Comparison of ENCODE assay signal across 16 mouse cellular contexts in genomic region chr4:75266773-75267550, GRCm38 (mm10). TPM values are rescaled to one million over a fixed set of nuclear protein-coding genes. Genes with fewer than 3 reads are reported as not detected.
DNase-seq lines count a peak whose midpoint lies in the region; ATAC-seq and TF ChIP-seq lines count a peak whose summit lies in the region.
"Had no signal": no experiment of that assay in that cellular context is flagged by ENCODE, and none has a peak within 500 bp of the region (broad histone marks: within the 10 kb centered on the region; RNA-seq: fewer than 3 reads in every experiment).

No protein-coding gene starts in this region.

- H3K4me2 ChIP-seq in lung, postnatal 0 days (replicated peaks; ENCODE audit: low read depth, low read length), result no peak overlapping the region
- H3K4me2 ChIP-seq: embryonic facial prominence, embryonic 15.5 days; forebrain, embryonic 12.5 days; liver, embryonic 15.5 days had no signal

- H3K27ac ChIP-seq in lung, postnatal 0 days (ENCODE audit: low read length), result no peak overlapping the region
- H3K27ac ChIP-seq in MEL (ENCODE audit: control insufficient read depth, low read depth, low read length), result peak overlapping the region; percentile 97
- H3K27ac ChIP-seq: embryonic facial prominence, embryonic 15.5 days; forebrain, embryonic 12.5 days; liver, embryonic 15.5 days had no signal

- H3K9me3 ChIP-seq in lung, postnatal 0 days (ENCODE audit: low read length), result no peaks in the 10 kb centered on the region
- no peaks in the 10 kb centered on the region for H3K9me3 ChIP-seq in MEL (replicated peaks; ENCODE audit: insufficient read depth, low read length)
- H3K9me3 ChIP-seq: embryonic facial prominence, embryonic 15.5 days; forebrain, embryonic 12.5 days; liver, embryonic 15.5 days had no signal

- H3K4me3 ChIP-seq in lung, postnatal 0 days (ENCODE audit: low read depth, low read length), result no peak overlapping the region
- H3K4me3 ChIP-seq in MEL (ENCODE audit: control insufficient read depth in 1 of 2, insufficient read depth in 1 of 2, low read depth in 2 of 2, low read length in 2 of 2), result peak overlapping the region; percentile 36 to 46
- H3K4me3 ChIP-seq: embryonic facial prominence, embryonic 15.5 days; forebrain, embryonic 12.5 days; liver, embryonic 15.5 days had no signal

- TF ChIP-seq RAD21 in MEL (IDR thresholded peaks at IDR 0.05; ENCODE audit: low read depth, low read length), result no peak

- H3K79me2 ChIP-seq in MEL (ENCODE audit: control insufficient read depth, insufficient read depth, low read length, poor library complexity), result no peaks in the 10 kb centered on the region

- H3K36me3 ChIP-seq in lung, postnatal 0 days (ENCODE audit: insufficient read depth, low read length), result no peaks in the 10 kb centered on the region
- peaks cover 0 to 27% of the 10 kb centered on the region in 2 experiments; a peak in 2 of 4 replicates for H3K36me3 ChIP-seq in MEL (ENCODE audit: control insufficient read depth in 1 of 2, insufficient read depth in 2 of 2, low read length in 2 of 2)
- H3K36me3 ChIP-seq: embryonic facial prominence, embryonic 15.5 days; liver, embryonic 15.5 days had no signal

- H3K9ac ChIP-seq in lung, postnatal 0 days (replicated peaks; ENCODE audit: low read depth), result no peak overlapping the region
- peak overlapping the region; percentile 55 for H3K9ac ChIP-seq in MEL (ENCODE audit: control insufficient read depth, low read depth, low read length, poor library complexity, severe bottlenecking)
- H3K9ac ChIP-seq: embryonic facial prominence, embryonic 15.5 days; forebrain, embryonic 12.5 days; liver, embryonic 15.5 days had no signal

- 60% methylated on average over 6 of the region's 6 CpGs for WGBS in lung, postnatal 0 days

- peak in 1 of 2 experiments; percentile 33; a peak in 1 of 4 replicates for TF ChIP-seq POLR2A in MEL (IDR thresholded peaks at IDR 0.05; ENCODE audit: control insufficient read depth in 1 of 2, insufficient read depth in 1 of 2, low read depth in 1 of 2, low read length in 2 of 2, poor library complexity in 1 of 2)

- TF ChIP-seq CTCF in lung, postnatal 0 days (IDR thresholded peaks at IDR 0.05), result no peak
- TF ChIP-seq CTCF in MEL (IDR thresholded peaks at IDR 0.05 in 2 of 3, conservative IDR thresholded peaks at IDR 0.05 in 1 of 3; ENCODE audit: control insufficient read depth in 1 of 3, insufficient read depth in 1 of 3, low read depth in 2 of 3, low read length in 3 of 3, poor library complexity in 1 of 3, severe bottlenecking in 1 of 3), result no peak

- no peaks in the 10 kb centered on the region for H3K27me3 ChIP-seq in lung, postnatal 0 days (replicated peaks; ENCODE audit: insufficient read depth, low read length)
- no peaks in the 10 kb centered on the region for H3K27me3 ChIP-seq in MEL (ENCODE audit: control insufficient read depth in 1 of 2, insufficient read depth in 2 of 2, low read length in 2 of 2)
- H3K27me3 ChIP-seq: embryonic facial prominence, embryonic 15.5 days; forebrain, embryonic 12.5 days; liver, embryonic 15.5 days had no signal

- ATAC-seq in lung, postnatal 0 days, result peak; percentile 74
- ATAC-seq: hindbrain, embryonic 16.5 days had no signal

- peak; percentile 56 for TF ChIP-seq EP300 in lung, postnatal 0 days (IDR thresholded peaks at IDR 0.05)
- peak; percentile 88 to 93 for TF ChIP-seq EP300 in MEL (IDR thresholded peaks at IDR 0.05; ENCODE audit: low read depth in 1 of 2, low read length in 2 of 2)

- intact Hi-C loops in left cerebral cortex, postnatal 10 days (cut with DNase I), result no loop called here

- no peaks in the 10 kb centered on the region for H3K4me1 ChIP-seq in lung, postnatal 0 days (ENCODE audit: insufficient read depth, low read depth, low read length)
- peaks cover 6 to 14% of the 10 kb centered on the region in 2 experiments for H3K4me1 ChIP-seq in MEL (ENCODE audit: control insufficient read depth in 1 of 2, insufficient read depth in 2 of 2, low read length in 2 of 2)
- H3K4me1 ChIP-seq: embryonic facial prominence, embryonic 15.5 days; forebrain, embryonic 12.5 days; liver, embryonic 15.5 days had no signal

- DNase-seq in lung, postnatal 0 days (ENCODE audit: low spot score), result peak; percentile 41
- no peak for DNase-seq in lung, adult 18-20 months
- peak; percentile 78 for DNase-seq in MEL (ENCODE audit: low read depth, low spot score)
- DNase-seq in induced T-regulatory cell, adult 2 months (ENCODE audit: low read depth), result peak; percentile 22
- peak; percentile 50 for DNase-seq in naive thymus-derived CD4-positive, alpha-beta T cell, adult 2 months (ENCODE audit: low read depth)
- DNase-seq in left cerebral cortex, postnatal 10 days (ENCODE audit: extremely low spot score in 1 of 2, low spot score in 2 of 2), result no peak
- DNase-seq in frontal cortex, postnatal 36 days (ENCODE audit: low spot score in 2 of 2), result no peak
- DNase-seq: cerebellum, adult 11-12 months; heart, adult 18-20 months; kidney, adult 9 months; right cerebral cortex, postnatal 25 days; thymus, postnatal 14 days had no signal

TF ChIP-seq in MEL, 35 proteins besides CTCF, POLR2A, EP300 and RAD21:
- TF ChIP-seq ZNF384 (IDR thresholded peaks at IDR 0.05; ENCODE audit: low read depth, low read length), result peak; percentile 55
- TF ChIP-seq CHD2 (IDR thresholded peaks at IDR 0.05; ENCODE audit: low read length), result no peak
- TF ChIP-seq USF2 (IDR thresholded peaks at IDR 0.05; ENCODE audit: borderline replicate concordance in 1 of 2, insufficient read depth in 1 of 2, low read depth in 1 of 2, low read length in 2 of 2), result 0 out of 4 replicates have a peak, but pooled peaks of 1 of the 2 experiments have one; percentile 33
- no peak for TF ChIP-seq NRF1 (IDR thresholded peaks at IDR 0.05; ENCODE audit: insufficient read depth, low read depth, low read length, poor library complexity, severe bottlenecking)
- no peak for TF ChIP-seq POLR2AphosphoS5 (IDR thresholded peaks at IDR 0.05; ENCODE audit: borderline replicate concordance, low read depth, low read length)
- no peak for TF ChIP-seq MAZ (IDR thresholded peaks at IDR 0.05; ENCODE audit: low read depth, low read length)
- no peak for TF ChIP-seq POLR2AphosphoS2 (IDR thresholded peaks at IDR 0.05; ENCODE audit: low read length)
- TF ChIP-seq ELF1 (IDR thresholded peaks at IDR 0.05; ENCODE audit: low read depth, low read length), result no peak; the same call in 1 of the 2 replicates
- peak; percentile 93 for TF ChIP-seq GATA1 (IDR thresholded peaks at IDR 0.05; ENCODE audit: low read depth, low read length)
- TF ChIP-seq ZMIZ1 (IDR thresholded peaks at IDR 0.05; ENCODE audit: low read depth, low read length), result peak; percentile 70; the same call in 1 of the 2 replicates
- TF ChIP-seq TAL1 (IDR thresholded peaks at IDR 0.05; ENCODE audit: low read length), result peak; percentile 66
- TF ChIP-seq BHLHE40 (IDR thresholded peaks at IDR 0.05; ENCODE audit: borderline replicate concordance, low read depth, low read length), result no peak; the same call in 1 of the 2 replicates
- TF ChIP-seq GABPA (IDR thresholded peaks at IDR 0.05; ENCODE audit: low read depth, low read length), result no peak
- no peak for TF ChIP-seq ZKSCAN1 (IDR thresholded peaks at IDR 0.05; ENCODE audit: low read depth, low read length)
- peak; percentile 33; the same call in 1 of the 2 replicates for TF ChIP-seq SIN3A (IDR thresholded peaks at IDR 0.05; ENCODE audit: low read length)
- TF ChIP-seq KAT2A (conservative IDR thresholded peaks at IDR 0.05; ENCODE audit: low read depth, low read length), result no peak
- TF ChIP-seq MXI1 (IDR thresholded peaks at IDR 0.05; ENCODE audit: low read depth, low read length), result no peak; the same call in 1 of the 2 replicates
- peak; percentile 79 for TF ChIP-seq TBP (IDR thresholded peaks at IDR 0.05; ENCODE audit: low read depth, low read length)
- 0 out of 2 replicates have a peak, but pooled peaks have one; percentile 36 for TF ChIP-seq MYC (IDR thresholded peaks at IDR 0.05; ENCODE audit: low read depth, low read length)
- TF ChIP-seq ZC3H11A (IDR thresholded peaks at IDR 0.05; ENCODE audit: low read depth, low read length), result no peak
- TF ChIP-seq E2F4 (IDR thresholded peaks at IDR 0.05; ENCODE audit: borderline replicate concordance, low read depth, low read length), result no peak
- TF ChIP-seq HCFC1 (IDR thresholded peaks at IDR 0.05; ENCODE audit: low read depth, low read length), result peak; percentile 56
- TF ChIP-seq CHD1 (IDR thresholded peaks at IDR 0.05; ENCODE audit: low read depth, low read length), result 0 out of 2 replicates have a peak, but pooled peaks have one; percentile 71
- TF ChIP-seq NELFE (IDR thresholded peaks at IDR 0.05; ENCODE audit: low read depth, low read length), result peak; percentile 41; the same call in 1 of the 2 replicates
- TF ChIP-seq TCF12 (IDR thresholded peaks at IDR 0.05; ENCODE audit: low read depth, low read length), result peak; percentile 82
- TF ChIP-seq MAX (IDR thresholded peaks at IDR 0.05; ENCODE audit: low read length), result peak; percentile 59; the same call in 1 of the 2 replicates
- no peak for TF ChIP-seq SMC3 (IDR thresholded peaks at IDR 0.05; ENCODE audit: low read depth, low read length)
- peak; percentile 36; the same call in 1 of the 2 replicates for TF ChIP-seq MAFK (IDR thresholded peaks at IDR 0.05; ENCODE audit: borderline replicate concordance, low read depth, low read length)
- peak; percentile 56; the same call in 1 of the 2 replicates for TF ChIP-seq ETS1 (IDR thresholded peaks at IDR 0.05; ENCODE audit: low read depth, low read length)
- TF ChIP-seq MYB (IDR thresholded peaks at IDR 0.05; ENCODE audit: low read depth, low read length), result peak; percentile 54
- TF ChIP-seq USF1 (IDR thresholded peaks at IDR 0.05; ENCODE audit: low read depth, low read length), result peak; percentile 79
- TF ChIP-seq MEF2A (IDR thresholded peaks at IDR 0.05; ENCODE audit: extremely low read depth, insufficient replicate concordance, low read depth, low read length, poor library complexity, severe bottlenecking), result peak; percentile 84; the same call in 1 of the 2 replicates
- TF ChIP-seq JUND (IDR thresholded peaks at IDR 0.05; ENCODE audit: low read depth, low read length), result peak; percentile 17; the same call in 1 of the 2 replicates
- TF ChIP-seq RCOR1 (IDR thresholded peaks at IDR 0.05; ENCODE audit: low read depth, low read length), result peak; percentile 67; the same call in 1 of the 2 replicates

RNA-seq across cellular contexts. Expression of gene Dmac1, which starts 11.1 kb away (rescaled TPM):
- polyA plus RNA-seq in lung, postnatal 0 days (2015; fragmentation: Nextera tagmentation; extraction: Ambion mirVana), result 101 and 110 TPM in 2 replicates
- 107 TPM in 2 replicates for total RNA-seq in MEL (2012; rRNA removed)
- 100 to 1,000 TPM; 110 to 204 TPM for polyA plus RNA-seq in MEL (2012; ENCODE audit: insufficient read depth in 1 of 2, insufficient read length in 2 of 2, low read depth in 1 of 2, low replicate concordance in 2 of 2, missing spikeins in 1 of 2)
- 10 to 100 TPM; 59.6 to 61.2 TPM for total RNA-seq in left cerebral cortex, postnatal 10 days (2021)

Comparison
In these comparisons a context has a peak if more than half of its experiments do, and no peak if none do; other contexts are left out.
1. DNase-seq: peak in lung, postnatal 0 days (single experiment), MEL (single experiment), induced T-regulatory cell, adult 2 months (single experiment) and naive thymus-derived CD4-positive, alpha-beta T cell, adult 2 months (single experiment); none in lung, adult 18-20 months (0 of 2), left cerebral cortex, postnatal 10 days (0 of 2) and frontal cortex, postnatal 36 days (0 of 2).